9 mouse cellular contexts compared by ENCODE assay signal in genomic region chr11:75168590-75169361, GRCm38 (mm10). TPM values are rescaled to one million over a fixed set of nuclear protein-coding genes. Genes with fewer than 3 reads are reported as not detected.
DNase-seq lines count a peak whose midpoint lies in the region; ATAC-seq and TF ChIP-seq lines count a peak whose summit lies in the region.
"Had no signal": no experiment of that assay in that cellular context is flagged by ENCODE, and none has a peak within 500 bp of the region (broad histone marks: within the 10 kb centered on the region; RNA-seq: fewer than 3 reads in every experiment).

No protein-coding gene starts in this region.

- peaks cover 62% of the 10 kb centered on the region for H3K27me3 ChIP-seq in intestine, postnatal 0 days (replicated peaks; ENCODE audit: control insufficient read depth, insufficient read depth, low read length)
- H3K27me3 ChIP-seq in midbrain, postnatal 0 days (ENCODE audit: insufficient read depth, low read length), result peaks cover 42% of the 10 kb centered on the region
- H3K27me3 ChIP-seq in splenic B cell, adult 2 months (ENCODE audit: control insufficient read depth, insufficient read depth, low read length, poor library complexity, severe bottlenecking), result 0 out of 2 replicates have a peak, but pooled peaks cover 3% of the 10 kb centered on the region
- H3K27me3 ChIP-seq: Patski had no signal

- H3K4me1 ChIP-seq in cortical plate, adult 2 months (ENCODE audit: control insufficient read depth, insufficient read depth, low read length), result 0 out of 2 replicates have a peak, but pooled peaks cover 1% of the 10 kb centered on the region
- H3K4me1 ChIP-seq in intestine, postnatal 0 days (replicated peaks; ENCODE audit: control insufficient read depth, insufficient read depth, low read length), result peaks cover 11% of the 10 kb centered on the region
- peaks cover 9% of the 10 kb centered on the region; the same call in 1 of the 2 replicates for H3K4me1 ChIP-seq in midbrain, postnatal 0 days (ENCODE audit: insufficient read depth, low read length)

- WGBS in intestine, postnatal 0 days, result under 1% methylated on average over 77 of the region's 83 CpGs
- WGBS in midbrain, postnatal 0 days, result 1% methylated on average over 73 of the region's 83 CpGs

- H3K9ac ChIP-seq in intestine, postnatal 0 days (ENCODE audit: low read depth, low read length), result peak overlapping the region; percentile 72
- peak overlapping the region; percentile 34; the same call in 1 of the 2 replicates for H3K9ac ChIP-seq in midbrain, postnatal 0 days (replicated peaks; ENCODE audit: low read length, poor library complexity, severe bottlenecking)

- no peak for TF ChIP-seq POLR2A in cortical plate, adult 2 months (IDR thresholded peaks at IDR 0.05; ENCODE audit: extremely low read depth, insufficient read depth, low read length)

- ATAC-seq in intestine, postnatal 0 days, result peak; percentile 23; the same call in 1 of the 2 replicates
- no peak for ATAC-seq in midbrain, postnatal 0 days (ENCODE audit: low FRiP score)
- ATAC-seq: Patski had no signal

- H3K27ac ChIP-seq in cortical plate, adult 2 months (ENCODE audit: insufficient read depth, low read length), result no peak overlapping the region
- H3K27ac ChIP-seq in intestine, postnatal 0 days (ENCODE audit: low read depth, low read length), result peak overlapping the region; percentile 84
- no peak overlapping the region for H3K27ac ChIP-seq in midbrain, postnatal 0 days (ENCODE audit: low read depth, low read length)

- H3K36me3 ChIP-seq in intestine, postnatal 0 days (ENCODE audit: control insufficient read depth, insufficient read depth), result peaks cover 16% of the 10 kb centered on the region; the same call in 1 of the 2 replicates
- H3K36me3 ChIP-seq in midbrain, postnatal 0 days (ENCODE audit: insufficient read depth, low read length), result no peaks in the 10 kb centered on the region
- no peaks in the 10 kb centered on the region for H3K36me3 ChIP-seq in splenic B cell, adult 2 months (ENCODE audit: control insufficient read depth, insufficient read depth, low read length, poor library complexity, severe bottlenecking)

- peak overlapping the region; percentile 33 for H3K4me3 ChIP-seq in cortical plate, adult 2 months (ENCODE audit: insufficient read depth, low read length)
- H3K4me3 ChIP-seq in intestine, postnatal 0 days (ENCODE audit: low read depth, low read length), result peak overlapping the region; percentile 67
- peak overlapping the region; percentile 38 for H3K4me3 ChIP-seq in midbrain, postnatal 0 days (ENCODE audit: low read depth, low read length)

- DNase-seq in layer of hippocampus, adult 18-20 months (ENCODE audit: low spot score in 2 of 2), result peak; percentile 68 to 77
- DNase-seq in layer of hippocampus, adult 9-10 months (ENCODE audit: low spot score), result no peak
- DNase-seq in heart, adult 18-20 months, result peak; percentile 90 to 93
- peak; percentile 82 for DNase-seq in liver
- DNase-seq in midbrain, postnatal 0 days (ENCODE audit: low spot score), result peak; percentile 81
- peak; percentile 90 for DNase-seq in splenic B cell, adult 2 months (ENCODE audit: low read depth, low spot score)

- no peaks in the 10 kb centered on the region for H3K9me3 ChIP-seq in intestine, postnatal 0 days (ENCODE audit: control insufficient read depth)
- no peaks in the 10 kb centered on the region for H3K9me3 ChIP-seq in midbrain, postnatal 0 days (ENCODE audit: low read length)

- TF ChIP-seq CTCF in cortical plate, adult 2 months (IDR thresholded peaks at IDR 0.05; ENCODE audit: extremely low read depth, insufficient read depth, low read length), result peak; percentile 61
- TF ChIP-seq CTCF in intestine, postnatal 0 days (IDR thresholded peaks at IDR 0.05; ENCODE audit: low read depth), result peak; percentile 99
- TF ChIP-seq CTCF in midbrain, postnatal 0 days (IDR thresholded peaks at IDR 0.05), result peak; percentile 93

- peak overlapping the region; percentile 91 for H3K4me2 ChIP-seq in intestine, postnatal 0 days (replicated peaks; ENCODE audit: low read depth)
- H3K4me2 ChIP-seq in midbrain, postnatal 0 days (ENCODE audit: low read depth, low read length, poor library complexity, severe bottlenecking), result peak overlapping the region; percentile 84

RNA-seq across cellular contexts. Expression of gene Hic1, which starts 0.5 kb away (rescaled TPM):
- total RNA-seq in layer of hippocampus, adult 18-20 months (2021), result 1 to 10 TPM; 2.7 to 3.3 TPM
- 3.0 and 3.8 TPM in 2 replicates for polyA plus RNA-seq in cortical plate, adult 2 months (2012; rRNA removed)
- 10 to 100 TPM in 1 of 2 experiments, 1 to 10 TPM in 1; 6.6 to 11.5 TPM for total RNA-seq in heart, adult 18-20 months (2021)
- polyA plus RNA-seq in intestine, postnatal 0 days (2015; fragmentation: Nextera tagmentation; extraction: Ambion mirVana), result 8.6 and 8.8 TPM in 2 replicates
- 7.1 and 8.0 TPM in 2 replicates for total RNA-seq in midbrain, postnatal 0 days (2014; rRNA removed)
- 1.4 and 1.5 TPM in 2 replicates for polyA plus RNA-seq in midbrain, postnatal 0 days (2015; fragmentation: Nextera tagmentation; extraction: Ambion mirVana)

RNA-seq across cellular contexts. Expression of gene Ovca2, which starts 9.9 kb away (rescaled TPM):
- 10 to 100 TPM; 18.3 to 20.5 TPM for total RNA-seq in layer of hippocampus, adult 18-20 months (2021)
- 19.5 and 21.4 TPM in 2 replicates for polyA plus RNA-seq in cortical plate, adult 2 months (2012; rRNA removed)
- 1 to 10 TPM; 5.5 to 7.0 TPM for total RNA-seq in heart, adult 18-20 months (2021)
- 21.6 and 22.4 TPM in 2 replicates for polyA plus RNA-seq in intestine, postnatal 0 days (2015; fragmentation: Nextera tagmentation; extraction: Ambion mirVana)
- 14.2 and 26.0 TPM in 2 replicates for total RNA-seq in midbrain, postnatal 0 days (2014; rRNA removed)
- polyA plus RNA-seq in midbrain, postnatal 0 days (2015; fragmentation: Nextera tagmentation; extraction: Ambion mirVana), result 10.4 and 12.7 TPM in 2 replicates

RNA-seq across cellular contexts. Expression of gene Dph1, which starts 22.3 kb away (rescaled TPM):
- total RNA-seq in layer of hippocampus, adult 18-20 months (2021), result 10 to 100 TPM; 33.2 to 33.9 TPM
- polyA plus RNA-seq in cortical plate, adult 2 months (2012; rRNA removed), result 29.1 and 30.9 TPM in 2 replicates
- total RNA-seq in heart, adult 18-20 months (2021), result 1 to 10 TPM; 8.7 to 9.8 TPM
- 11.3 and 12.3 TPM in 2 replicates for polyA plus RNA-seq in intestine, postnatal 0 days (2015; fragmentation: Nextera tagmentation; extraction: Ambion mirVana)
- 17.4 and 19.9 TPM in 2 replicates for total RNA-seq in midbrain, postnatal 0 days (2014; rRNA removed)
- 10.8 and 12.1 TPM in 2 replicates for polyA plus RNA-seq in midbrain, postnatal 0 days (2015; fragmentation: Nextera tagmentation; extraction: Ambion mirVana)

RNA-seq across cellular contexts. Expression of gene Rtn4rl1, which starts 24.8 kb away (rescaled TPM):
- total RNA-seq in layer of hippocampus, adult 18-20 months (2021), result 100 to 1,000 TPM; 109 to 117 TPM
- 37.9 and 40.1 TPM in 2 replicates for polyA plus RNA-seq in cortical plate, adult 2 months (2012; rRNA removed)
- total RNA-seq in heart, adult 18-20 months (2021), result 1 to 10 TPM; 5.7 TPM
- 1.5 and 1.8 TPM in 2 replicates for polyA plus RNA-seq in intestine, postnatal 0 days (2015; fragmentation: Nextera tagmentation; extraction: Ambion mirVana)
- 15.4 and 18.5 TPM in 2 replicates for total RNA-seq in midbrain, postnatal 0 days (2014; rRNA removed)
- 16.2 and 17.5 TPM in 2 replicates for polyA plus RNA-seq in midbrain, postnatal 0 days (2015; fragmentation: Nextera tagmentation; extraction: Ambion mirVana)
